In genomic region chr1:171033756-171034155, GRCm38 (mm10) we compare ENCODE assay signal across 8 mouse cellular contexts. TPM values are rescaled to one million over a fixed set of nuclear protein-coding genes. Genes with fewer than 3 reads are reported as not detected.
DNase-seq lines count a peak whose midpoint lies in the region; ATAC-seq and TF ChIP-seq lines count a peak whose summit lies in the region.

No protein-coding gene starts in this region.

- peak overlapping the region; percentile 59 for H3K9ac ChIP-seq in MEL (ENCODE audit: control insufficient read depth, low read depth, low read length, poor library complexity, severe bottlenecking)
- H3K9ac ChIP-seq in lung, postnatal 0 days (replicated peaks; ENCODE audit: low read depth) = 0 out of 2 replicates have a peak overlapping the region, but pooled peaks have one; percentile 29

- peaks cover 0 to 3% of the 10 kb centered on the region in 2 experiments; a peak in 1 of 4 replicates for H3K4me1 ChIP-seq in MEL (ENCODE audit: control insufficient read depth in 1 of 2, insufficient read depth in 2 of 2, low read length in 2 of 2)
- H3K4me1 ChIP-seq in hindbrain, embryonic 10.5 days (replicated peaks) = peaks cover 31% of the 10 kb centered on the region
- 0 out of 2 replicates have a peak, but pooled peaks cover 2% of the 10 kb centered on the region for H3K4me1 ChIP-seq in lung, postnatal 0 days (ENCODE audit: insufficient read depth, low read depth, low read length)

- peak; percentile 88 for DNase-seq in MEL (ENCODE audit: low read depth, low spot score)
- peak; percentile 93 for DNase-seq in cerebellum, adult 9-10 months
- peak; percentile 86 for DNase-seq in hindbrain, embryonic 10.5 days (ENCODE audit: low spot score)
- peak; percentile 70 for DNase-seq in layer of hippocampus, adult 9-11 months
- DNase-seq in lung, postnatal 0 days (ENCODE audit: low spot score) = peak; percentile 74
- DNase-seq in ovary, postnatal 10 days (ENCODE audit: low spot score) = peak; percentile 76
- DNase-seq in thymus, postnatal 10 days (ENCODE audit: low spot score in 2 of 2) = peak; percentile 78 to 89

- peaks cover 0 to 13% of the 10 kb centered on the region in 2 experiments; a peak in 2 of 4 replicates for H3K36me3 ChIP-seq in MEL (ENCODE audit: control insufficient read depth in 1 of 2, insufficient read depth in 2 of 2, low read length in 2 of 2)
- no peaks in the 10 kb centered on the region for H3K36me3 ChIP-seq in hindbrain, embryonic 10.5 days
- H3K36me3 ChIP-seq in lung, postnatal 0 days (ENCODE audit: insufficient read depth, low read length) = no peaks in the 10 kb centered on the region

- no peaks in the 10 kb centered on the region for H3K9me3 ChIP-seq in MEL (replicated peaks; ENCODE audit: insufficient read depth, low read length)
- H3K9me3 ChIP-seq in hindbrain, embryonic 10.5 days = no peaks in the 10 kb centered on the region
- H3K9me3 ChIP-seq in lung, postnatal 0 days (ENCODE audit: low read length) = no peaks in the 10 kb centered on the region

- no peaks in the 10 kb centered on the region; the same call in 1 of the 2 replicates for H3K79me2 ChIP-seq in MEL (ENCODE audit: control insufficient read depth, insufficient read depth, low read length, poor library complexity)

- no peak for TF ChIP-seq EP300 in MEL (IDR thresholded peaks at IDR 0.05; ENCODE audit: low read depth in 1 of 2, low read length in 2 of 2)
- no peak for TF ChIP-seq EP300 in lung, postnatal 0 days (IDR thresholded peaks at IDR 0.05)

- no peaks in the 10 kb centered on the region for H3K27me3 ChIP-seq in MEL (ENCODE audit: control insufficient read depth in 1 of 2, insufficient read depth in 2 of 2, low read length in 2 of 2)
- peaks cover 64% of the 10 kb centered on the region for H3K27me3 ChIP-seq in hindbrain, embryonic 10.5 days (ENCODE audit: insufficient read depth, poor library complexity, severe bottlenecking)
- 0 out of 2 replicates have a peak, but pooled peaks cover 6% of the 10 kb centered on the region for H3K27me3 ChIP-seq in lung, postnatal 0 days (replicated peaks; ENCODE audit: insufficient read depth, low read length)

- TF ChIP-seq CTCF in MEL (IDR thresholded peaks at IDR 0.05 in 2 of 3, conservative IDR thresholded peaks at IDR 0.05 in 1 of 3; ENCODE audit: control insufficient read depth in 1 of 3, insufficient read depth in 1 of 3, low read depth in 2 of 3, low read length in 3 of 3, poor library complexity in 1 of 3, severe bottlenecking in 1 of 3) = no peak
- no peak for TF ChIP-seq CTCF in lung, postnatal 0 days (IDR thresholded peaks at IDR 0.05)

- WGBS in hindbrain, embryonic 10.5 days = under 1% methylated on average over 20 of the region's 20 CpGs
- under 1% methylated on average over 20 of the region's 20 CpGs for WGBS in lung, postnatal 0 days

- peak overlapping the region; percentile 53 to 66 for H3K4me3 ChIP-seq in MEL (ENCODE audit: control insufficient read depth in 1 of 2, insufficient read depth in 1 of 2, low read depth in 2 of 2, low read length in 2 of 2)
- H3K4me3 ChIP-seq in hindbrain, embryonic 10.5 days = peak overlapping the region; percentile 67
- peak overlapping the region; percentile 53 for H3K4me3 ChIP-seq in lung, postnatal 0 days (ENCODE audit: low read depth, low read length)

- H3K27ac ChIP-seq in MEL (ENCODE audit: control insufficient read depth, low read depth, low read length) = peak overlapping the region; percentile 38
- no peak overlapping the region for H3K27ac ChIP-seq in hindbrain, embryonic 10.5 days
- H3K27ac ChIP-seq in lung, postnatal 0 days (ENCODE audit: low read length) = no peak overlapping the region

- TF ChIP-seq POLR2A in MEL (IDR thresholded peaks at IDR 0.05; ENCODE audit: control insufficient read depth in 1 of 2, insufficient read depth in 1 of 2, low read depth in 1 of 2, low read length in 2 of 2, poor library complexity in 1 of 2) = no peak

- no peak for TF ChIP-seq RAD21 in MEL (IDR thresholded peaks at IDR 0.05; ENCODE audit: low read depth, low read length)

- ATAC-seq in frontal cortex, adult (ENCODE audit: low TSS enrichment) = peak; percentile 50; the same call in 1 of the 2 replicates
- 0 out of 2 replicates have a peak, but pooled peaks have one; percentile 23 for ATAC-seq in lung, postnatal 0 days

- peak overlapping the region; percentile 88 for H3K4me2 ChIP-seq in lung, postnatal 0 days (replicated peaks; ENCODE audit: low read depth, low read length)

TF ChIP-seq in MEL, 35 proteins besides CTCF, POLR2A, EP300 and RAD21:
- TF ChIP-seq SMC3 (IDR thresholded peaks at IDR 0.05; ENCODE audit: low read depth, low read length) (no peak), GATA1 (IDR thresholded peaks at IDR 0.05; ENCODE audit: low read depth, low read length) (peak; percentile 69), TBP (IDR thresholded peaks at IDR 0.05; ENCODE audit: low read depth, low read length) (peak; percentile 100)

RNA-seq across cellular contexts. Expression of gene Fcgr4, which starts 15.0 kb away (rescaled TPM):
- not detected in 2 replicates for total RNA-seq in MEL (2012; rRNA removed)
- polyA plus RNA-seq in MEL (2012; ENCODE audit: insufficient read depth in 1 of 2, insufficient read length in 2 of 2, low read depth in 1 of 2, low replicate concordance in 2 of 2, missing spikeins in 1 of 2) = not detected
- 0.30 and 0.64 TPM in 2 replicates for polyA plus RNA-seq in hindbrain, embryonic 10.5 days (2016; fragmentation: Nextera tagmentation; extraction: Ambion mirVana)
- 3.3 and 4.0 TPM in 2 replicates for polyA plus RNA-seq in lung, postnatal 0 days (2015; fragmentation: Nextera tagmentation; extraction: Ambion mirVana)

RNA-seq across cellular contexts. Expression of gene Fcgr3, which starts 31.0 kb away (rescaled TPM):
- 0.39 and 0.62 TPM in 2 replicates for total RNA-seq in MEL (2012; rRNA removed)
- 1 to 10 TPM in 1 of 2 experiments, not detected in 1; 6.1 TPM for polyA plus RNA-seq in MEL (2012; ENCODE audit: insufficient read depth in 1 of 2, insufficient read length in 2 of 2, low read depth in 1 of 2, low replicate concordance in 2 of 2, missing spikeins in 1 of 2)
- 4.7 and 7.6 TPM in 2 replicates for polyA plus RNA-seq in hindbrain, embryonic 10.5 days (2016; fragmentation: Nextera tagmentation; extraction: Ambion mirVana)
- 29.3 and 37.4 TPM in 2 replicates for polyA plus RNA-seq in lung, postnatal 0 days (2015; fragmentation: Nextera tagmentation; extraction: Ambion mirVana)

RNA-seq across cellular contexts. Expression of gene Fcgr2b, which starts 57.4 kb away (rescaled TPM):
- total RNA-seq in MEL (2012; rRNA removed) = 4.7 and 6.4 TPM in 2 replicates
- polyA plus RNA-seq in MEL (2012; ENCODE audit: insufficient read depth in 1 of 2, insufficient read length in 2 of 2, low read depth in 1 of 2, low replicate concordance in 2 of 2, missing spikeins in 1 of 2) = 1 to 10 TPM in 1 of 2 experiments, not detected in 1; 8.2 TPM
- 0.26 TPM in 1 of 2 replicates, not detected in the other for polyA plus RNA-seq in hindbrain, embryonic 10.5 days (2016; fragmentation: Nextera tagmentation; extraction: Ambion mirVana)
- 6.9 and 9.2 TPM in 2 replicates for polyA plus RNA-seq in lung, postnatal 0 days (2015; fragmentation: Nextera tagmentation; extraction: Ambion mirVana)
